Mouse (Mus musculus) neural tube, embryonic 14.5 days (tissue): ENCODE results near the gene Fcgr3. TPM values are rescaled to one million over a fixed set of nuclear protein-coding genes. Genes with fewer than 3 reads are reported as not detected.

Experiments used
- ATAC-seq: fragments of 200-750 bp; cut with Nextera tagmentation; 2 replicates; pipeline ENCODE4 v1.8.0; 2017; ENCODE audit warnings: low read depth, mild to moderate bottlenecking, moderate TSS enrichment, moderate library complexity
- H3K27ac ChIP-seq: fragments of 300-500 bp; sonication (generic); 2 replicates; pipeline ENCODE4 v1.5.1; 2014; ENCODE audit warnings: low read depth, mild to moderate bottlenecking, control low read depth, low read length, moderate library complexity, mixed read lengths
- H3K27me3 ChIP-seq: fragments of 300-500 bp; sonication (generic); 2 replicates; pipeline ENCODE4 v1.6.1; 2014; ENCODE audit warnings: low read length; ENCODE audit not compliant: control insufficient read depth, insufficient read depth
- H3K36me3 ChIP-seq: fragments of 300-500 bp; sonication (generic); 2 replicates; pipeline ENCODE4 v1.6.1; 2014; ENCODE audit warnings: low read length, mixed read lengths; ENCODE audit not compliant: control insufficient read depth, insufficient read depth
- H3K4me1 ChIP-seq: fragments of 300-500 bp; sonication (generic); 2 replicates; pipeline ENCODE4 v1.6.1; 2014; ENCODE audit warnings: low read length; ENCODE audit not compliant: control insufficient read depth, insufficient read depth
- H3K4me2 ChIP-seq: fragments of 300-500 bp; sonication (generic); 2 replicates; pipeline ENCODE4 v1.6.1; 2014; ENCODE audit warnings: mild to moderate bottlenecking, low read depth, low read length, control low read depth
- H3K4me3 ChIP-seq: fragments of 300-500 bp; sonication (generic); 2 replicates; pipeline ENCODE4 v1.5.1; 2014; ENCODE audit warnings: low read depth, low read length, control low read depth, mixed read lengths
- H3K9ac ChIP-seq: fragments of 300-500 bp; sonication (generic); replicated peaks from 2 replicates; pipeline ENCODE4 v1.6.1; 2014; ENCODE audit warnings: low read depth, mild to moderate bottlenecking, control low read depth, low read length, mixed read lengths
- H3K9me3 ChIP-seq: fragments of 300-500 bp; sonication (generic); 2 replicates; pipeline ENCODE4 v1.6.1; 2016; ENCODE audit warnings: low read length; ENCODE audit not compliant: control insufficient read depth
- WGBS: fragments of 180-500 bp; shearing (Covaris S2); extraction: QIAGEN DNeasy Blood & Tissue Kit; methylation state at CpG from one replicate; pipeline ENCODE4 v1.1.7; 2014; 5-methylcytosine and 5-hydroxymethylcytosine counted together
- polyA plus RNA-seq: library from polyadenylated mRNA; unstranded; fragments of >200 nt; fragmentation: Nextera tagmentation; extraction: Ambion mirVana; gene quantifications from 2 replicates; pipeline ENCODE4 v1.2.1, GENCODE M21; 2014

The Fcgr3 gene
- polyA plus RNA-seq, 1 experiment from 2014 or later = 5.5 TPM

DNA sequence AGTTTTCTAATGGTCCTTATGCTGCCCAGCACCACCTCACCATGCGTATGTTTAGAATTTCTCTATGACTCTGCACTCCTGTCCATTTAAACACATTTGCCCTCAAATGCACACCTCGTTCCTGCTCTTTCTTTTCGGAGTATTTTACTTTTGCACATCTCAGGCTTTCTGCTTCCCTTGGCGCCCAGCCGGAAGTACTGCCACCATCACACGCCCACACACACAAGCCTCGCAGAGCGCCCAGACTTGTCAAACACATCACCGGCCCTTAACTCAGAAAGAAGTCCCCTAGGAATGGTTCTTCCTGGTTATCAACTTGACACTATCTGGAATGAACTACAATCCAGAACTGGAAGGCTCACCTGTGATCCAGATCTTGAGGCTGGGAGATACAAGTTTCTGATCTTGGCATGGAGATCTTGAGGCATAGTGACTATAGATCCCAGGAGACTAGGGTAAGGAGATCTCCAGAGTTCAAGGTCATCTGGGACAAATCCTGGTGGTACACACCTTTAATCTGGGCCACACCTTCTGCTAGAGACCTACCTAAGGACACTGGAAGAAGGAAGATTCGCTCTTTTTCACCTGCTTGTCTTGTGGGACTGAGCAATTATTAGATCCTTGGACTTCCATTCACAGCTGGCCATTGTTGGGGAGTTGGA lies 38.6 kb upstream of the Fcgr3 start:
- H3K4me1 ChIP-seq = no peaks in the 10 kb centered on the region
- ATAC-seq = peak; percentile 0; the same call in 1 of the 2 replicates
- no peak overlapping the region for H3K27ac ChIP-seq
- WGBS = 10% methylated on average over 10 of the region's 10 CpGs
- H3K9me3 ChIP-seq = no peaks in the 10 kb centered on the region
- peak overlapping the region; percentile 49 for H3K4me2 ChIP-seq
- peak overlapping the region; percentile 49 for H3K4me3 ChIP-seq
- no peaks in the 10 kb centered on the region for H3K27me3 ChIP-seq
- no peaks in the 10 kb centered on the region for H3K36me3 ChIP-seq
- H3K9ac ChIP-seq = 0 out of 2 replicates have a peak overlapping the region, but pooled peaks have one; percentile 11

DNA sequence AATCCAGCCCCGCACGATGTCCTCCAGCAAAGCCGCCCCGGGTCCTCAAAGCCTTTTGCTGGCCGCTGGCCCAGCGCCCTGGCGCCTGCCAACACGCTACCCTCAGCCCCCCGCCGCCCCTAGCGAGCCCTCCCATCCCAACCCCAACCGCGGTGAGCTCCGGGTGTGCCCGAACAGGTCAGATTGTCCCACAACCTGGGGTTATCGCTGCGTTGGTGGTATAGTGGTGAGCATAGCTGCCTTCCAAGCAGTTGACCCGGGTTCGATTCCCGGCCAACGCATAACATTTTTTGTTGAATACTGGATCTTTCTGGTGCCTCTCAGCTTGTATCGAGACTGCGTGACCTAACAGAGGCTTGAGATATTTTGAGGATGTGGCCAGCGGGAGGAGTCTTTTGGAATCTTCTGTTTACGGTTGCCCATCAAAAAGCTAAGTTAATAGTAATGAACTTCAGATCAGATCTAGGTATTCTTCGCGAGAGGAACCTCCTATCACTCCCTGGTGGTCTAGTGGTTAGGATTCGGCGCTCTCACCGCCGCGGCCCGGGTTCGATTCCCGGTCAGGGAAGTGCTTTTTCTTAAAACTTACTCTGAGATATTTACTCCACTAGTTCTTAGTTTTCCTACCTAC lies 37.9 kb upstream of the Fcgr3 start:
- peak overlapping the region; percentile 49 for H3K4me2 ChIP-seq
- H3K36me3 ChIP-seq = no peaks in the 10 kb centered on the region
- no peaks in the 10 kb centered on the region for H3K9me3 ChIP-seq
- peak; percentile 95 for ATAC-seq
- H3K27ac ChIP-seq = peak overlapping the region; percentile 75
- WGBS = under 1% methylated on average over 34 of the region's 35 CpGs
- H3K4me3 ChIP-seq = peak overlapping the region; percentile 49
- H3K9ac ChIP-seq = peak overlapping the region; percentile 56; the same call in 1 of the 2 replicates
- H3K27me3 ChIP-seq = no peaks in the 10 kb centered on the region
- H3K4me1 ChIP-seq = no peaks in the 10 kb centered on the region

DNA sequence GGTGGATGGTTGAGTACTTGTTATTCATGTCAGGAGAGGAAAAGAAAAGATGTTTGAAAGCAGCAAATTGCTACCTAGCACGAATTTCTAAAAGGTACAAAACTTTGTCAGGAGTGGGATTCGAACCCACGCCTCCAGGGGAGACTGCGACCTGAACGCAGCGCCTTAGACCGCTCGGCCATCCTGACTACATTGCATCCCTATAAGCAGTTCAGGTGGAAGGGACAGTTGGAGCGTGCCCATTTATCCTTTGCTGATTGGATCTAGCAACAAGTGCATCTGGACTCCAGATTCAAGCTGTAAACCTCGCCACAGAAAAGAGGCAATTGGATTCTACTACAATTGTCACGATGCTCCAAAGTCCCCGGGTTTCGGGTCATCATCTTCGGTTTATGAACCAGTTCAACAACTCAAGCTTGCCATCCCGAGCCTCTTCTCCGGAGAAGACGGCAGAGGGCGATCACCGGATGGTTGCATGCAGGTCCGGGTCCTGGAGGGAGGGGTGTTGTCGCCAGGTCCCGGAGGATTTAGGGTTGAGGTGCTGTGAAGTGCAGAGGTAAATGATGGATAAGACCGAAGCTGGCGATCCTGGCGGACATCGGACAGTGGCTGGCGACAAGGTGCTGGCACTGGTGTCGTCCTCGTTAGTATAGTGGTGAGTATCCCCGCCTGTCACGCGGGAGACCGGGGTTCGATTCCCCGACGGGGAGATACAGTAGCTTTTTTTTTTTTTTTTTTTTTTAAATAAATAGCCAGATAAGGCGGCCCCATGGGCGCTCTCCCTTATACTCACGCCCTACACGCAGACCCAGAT lies 37.2 kb upstream of the Fcgr3 start:
- no peaks in the 10 kb centered on the region for H3K27me3 ChIP-seq
- no peaks in the 10 kb centered on the region for H3K9me3 ChIP-seq
- H3K4me1 ChIP-seq = no peaks in the 10 kb centered on the region
- ATAC-seq = peak; percentile 92
- under 1% methylated on average over 40 of the region's 40 CpGs for WGBS
- H3K4me2 ChIP-seq = peak overlapping the region; percentile 49
- no peaks in the 10 kb centered on the region for H3K36me3 ChIP-seq
- H3K4me3 ChIP-seq = peak overlapping the region; percentile 49
- peak overlapping the region; percentile 56 for H3K9ac ChIP-seq
- peak overlapping the region; percentile 75 for H3K27ac ChIP-seq

DNA sequence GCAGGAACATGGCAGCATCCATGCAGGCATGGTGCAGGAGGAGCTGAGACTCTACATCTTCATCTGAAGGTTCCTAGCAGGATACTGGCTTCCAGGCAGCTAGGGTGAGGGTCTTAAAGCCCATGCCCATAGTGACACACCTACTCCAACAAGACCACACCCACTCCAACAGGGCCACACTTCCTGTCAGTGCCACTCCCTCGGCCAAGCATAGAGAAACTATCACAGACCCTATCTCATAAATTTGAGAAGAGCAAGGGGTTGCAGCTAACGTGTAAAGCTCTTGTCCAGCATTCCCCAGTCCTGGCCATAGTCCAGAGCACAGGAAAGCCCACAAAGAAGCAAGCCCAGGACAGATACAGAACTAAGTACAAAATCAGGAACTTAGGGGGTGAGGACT lies 36.3 kb upstream of the Fcgr3 start:
- Histone ChIP-seq H3K27ac (no peak overlapping the region), H3K9ac (no peak overlapping the region), H3K4me2 (no peak overlapping the region), H3K9me3 (no peaks in the 10 kb centered on the region), H3K4me3 (no peak overlapping the region), H3K4me1 (no peaks in the 10 kb centered on the region), H3K27me3 (no peaks in the 10 kb centered on the region), H3K36me3 (no peaks in the 10 kb centered on the region)
- 46% methylated on average over 2 of the region's 2 CpGs for WGBS
- ATAC-seq = no peak

DNA sequence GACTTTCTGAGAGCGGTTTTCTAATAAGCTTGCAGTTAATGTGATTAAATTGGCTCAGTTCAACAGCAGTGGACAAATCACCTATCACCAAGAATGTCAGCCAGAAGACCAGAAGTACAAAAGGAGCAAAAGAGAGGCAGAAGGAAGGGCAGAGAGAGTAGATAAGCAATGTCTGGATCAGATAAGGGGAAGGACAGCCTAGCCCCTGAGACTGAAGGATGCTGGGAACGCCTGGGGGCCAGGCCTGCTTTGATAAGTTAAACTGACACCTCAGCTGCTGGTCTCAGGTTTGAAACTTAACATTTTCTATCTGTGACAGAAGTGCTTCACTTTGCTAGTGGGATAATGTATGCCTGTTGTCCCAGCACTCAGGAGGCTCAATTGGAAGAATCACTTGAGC lies 32.9 kb upstream of the Fcgr3 start:
- H3K9ac ChIP-seq = no peak overlapping the region
- H3K27ac ChIP-seq = no peak overlapping the region
- H3K4me3 ChIP-seq = no peak overlapping the region
- WGBS = 54% methylated on average over 2 of the region's 2 CpGs
- H3K9me3 ChIP-seq = no peaks in the 10 kb centered on the region
- H3K36me3 ChIP-seq = no peaks in the 10 kb centered on the region
- H3K4me2 ChIP-seq = no peak overlapping the region
- no peaks in the 10 kb centered on the region for H3K27me3 ChIP-seq
- H3K4me1 ChIP-seq = no peaks in the 10 kb centered on the region
- ATAC-seq = no peak

DNA sequence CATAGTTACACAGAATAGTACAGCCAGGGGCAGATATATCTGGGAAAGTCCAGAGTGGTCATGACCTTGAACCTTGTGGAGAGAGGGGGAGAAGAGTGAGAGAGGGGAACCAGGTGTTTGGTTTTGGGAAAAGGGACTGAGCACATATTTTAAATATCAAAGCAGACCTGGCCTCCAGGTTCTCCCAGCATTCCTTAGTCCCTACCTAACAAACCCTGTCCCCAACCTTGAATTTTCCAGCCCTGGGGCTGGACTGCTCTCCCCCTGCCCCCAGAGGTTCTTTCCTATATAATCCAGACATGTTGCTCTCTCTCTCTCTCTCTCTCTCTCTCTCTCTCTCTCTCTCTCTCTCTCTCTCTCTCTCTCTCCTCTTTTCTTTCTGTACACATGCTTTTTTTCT lies 32.4 kb upstream of the Fcgr3 start:
- no peak overlapping the region for H3K9ac ChIP-seq
- no peak for ATAC-seq
- H3K4me3 ChIP-seq = no peak overlapping the region
- no peak overlapping the region for H3K4me2 ChIP-seq
- no peaks in the 10 kb centered on the region for H3K36me3 ChIP-seq
- no peaks in the 10 kb centered on the region for H3K4me1 ChIP-seq
- no peaks in the 10 kb centered on the region for H3K9me3 ChIP-seq
- no peaks in the 10 kb centered on the region for H3K27me3 ChIP-seq
- H3K27ac ChIP-seq = no peak overlapping the region

DNA sequence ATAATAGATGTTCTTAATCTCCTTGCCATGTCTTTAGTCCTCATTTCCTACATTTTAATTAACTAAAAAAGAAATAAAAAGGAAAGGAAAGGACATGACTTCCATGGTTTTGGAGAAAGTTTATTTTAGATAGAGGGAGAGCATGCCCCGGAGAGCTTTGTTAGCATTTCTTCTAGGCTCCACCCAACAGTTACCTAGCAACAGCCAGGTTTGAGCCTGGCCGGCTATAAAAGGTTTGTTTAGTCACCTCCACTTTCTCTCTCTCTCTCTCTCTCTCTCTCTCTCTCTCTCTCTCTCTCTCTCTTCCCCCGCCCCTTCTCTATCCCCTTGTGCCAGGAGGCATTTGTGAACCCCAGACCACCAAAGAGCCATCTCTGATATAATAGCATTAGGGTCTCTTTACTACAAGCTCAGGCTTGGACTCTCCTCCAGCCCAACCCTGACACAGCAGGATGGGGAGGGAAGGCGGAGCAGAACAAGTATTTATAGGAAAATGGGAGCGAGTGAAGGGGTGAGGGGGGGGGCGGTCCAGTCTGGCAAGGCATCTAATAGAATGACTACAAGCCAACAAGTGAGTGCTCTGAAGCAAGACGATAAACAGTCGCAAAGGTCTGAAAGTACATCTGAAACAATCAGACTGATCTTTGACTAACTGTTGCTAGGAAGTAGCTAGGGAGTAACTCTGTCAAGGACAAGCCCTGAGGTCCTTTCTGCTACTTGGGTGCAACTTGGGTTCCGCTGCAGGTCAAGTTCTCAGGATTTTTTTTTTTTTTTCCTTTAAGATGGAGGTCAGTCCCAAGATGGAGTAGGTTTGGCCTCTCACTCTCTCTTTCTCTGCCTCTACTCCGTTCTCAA lies 31.6 kb upstream of the Fcgr3 start:
- H3K4me1 ChIP-seq = no peaks in the 10 kb centered on the region
- H3K27ac ChIP-seq = no peak overlapping the region
- H3K4me2 ChIP-seq = no peak overlapping the region
- no peaks in the 10 kb centered on the region for H3K36me3 ChIP-seq
- no peak for ATAC-seq
- H3K9me3 ChIP-seq = no peaks in the 10 kb centered on the region
- H3K9ac ChIP-seq = no peak overlapping the region
- H3K27me3 ChIP-seq = no peaks in the 10 kb centered on the region
- 20% methylated on average over 10 of the region's 10 CpGs for WGBS
- H3K4me3 ChIP-seq = no peak overlapping the region

DNA sequence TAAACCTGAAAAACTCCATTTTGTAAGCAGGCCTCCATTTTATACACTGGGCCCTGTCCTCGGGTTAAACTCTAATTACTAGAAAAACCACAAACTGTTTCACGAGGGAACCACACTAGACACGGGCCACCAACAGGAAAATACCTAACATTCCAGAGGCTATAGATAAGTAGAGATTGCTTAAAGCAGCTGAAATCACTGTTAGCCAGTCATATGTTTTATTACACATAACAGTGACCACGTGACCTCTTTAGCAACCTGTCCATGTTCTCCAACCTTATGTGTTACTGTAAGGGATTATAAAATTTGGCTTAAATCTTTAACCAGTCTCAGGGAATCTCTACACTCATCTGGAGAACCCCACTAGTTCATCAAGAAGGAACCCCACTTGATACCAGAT lies 29.7 kb upstream of the Fcgr3 start:
- WGBS = 83% methylated on average over 4 of the region's 4 CpGs
- H3K36me3 ChIP-seq = no peaks in the 10 kb centered on the region

More for the DNA sequence above, 29.7 kb upstream of the Fcgr3 start:
- H3K9me3 ChIP-seq = no peaks in the 10 kb centered on the region
- H3K4me3 ChIP-seq = no peak overlapping the region
- no peaks in the 10 kb centered on the region for H3K27me3 ChIP-seq
- H3K4me2 ChIP-seq = no peak overlapping the region
- no peak for ATAC-seq
- H3K9ac ChIP-seq = no peak overlapping the region
- H3K27ac ChIP-seq = no peak overlapping the region
- H3K4me1 ChIP-seq = no peaks in the 10 kb centered on the region
